Mouse (Mus musculus): ENCODE data around the gene Itga3. TPM values are rescaled to one million over a fixed set of nuclear protein-coding genes. Genes with fewer than 3 reads are reported as not detected.

The Itga3 gene
- polyA plus RNA-seq (2014; fragmentation: Nextera tagmentation; extraction: Ambion mirVana) = 9.4 TPM in 2 replicates

GRCm38 (mm10) chr11:95076536-95077111 is at the start of gene Itga3:
Gene Itga3 (minus strand): TSS chr11:95076801.
- peak within 1 kb of the TSS; percentile 78 for H3K4me2 ChIP-seq (ENCODE audit: low read length)
- H3K4me3 ChIP-seq (ENCODE audit: control insufficient read depth in 1 of 2, insufficient read depth in 1 of 2, low read depth in 1 of 2, low read length in 2 of 2) = peak within 1 kb of the TSS; percentile 63 to 78
- H3K9ac ChIP-seq (ENCODE audit: low read length) = peak within 1 kb of the TSS; percentile 81
- peak within 1 kb of the TSS; percentile 67 to 83 for H3K27ac ChIP-seq (replicated peaks in 1 of 2; ENCODE audit: control insufficient read depth in 1 of 2, insufficient read depth in 1 of 2, low read depth in 2 of 2, low read length in 2 of 2)
- no peaks in the 10 kb centered on the region for H3K9me3 ChIP-seq (ENCODE audit: control insufficient read depth, low read length)
- WGBS = under 1% methylated on average over 47 of the region's 51 CpGs
- ATAC-seq (ENCODE audit: insufficient number of reproducible peaks, insufficient read depth, low FRiP score, low read depth) = peak; percentile 57
- H3K27me3 ChIP-seq (ENCODE audit: control insufficient read depth, insufficient read depth, low read length) = no peaks in the 10 kb centered on the region
- H3K4me1 ChIP-seq (ENCODE audit: control insufficient read depth in 2 of 2, insufficient read depth in 2 of 2, low read length in 2 of 2) = peaks cover 44 to 75% of the 10 kb centered on the region in 2 experiments
- H3K36me3 ChIP-seq (ENCODE audit: control insufficient read depth, insufficient read depth, low read length) = no peaks in the 10 kb centered on the region

DNA sequence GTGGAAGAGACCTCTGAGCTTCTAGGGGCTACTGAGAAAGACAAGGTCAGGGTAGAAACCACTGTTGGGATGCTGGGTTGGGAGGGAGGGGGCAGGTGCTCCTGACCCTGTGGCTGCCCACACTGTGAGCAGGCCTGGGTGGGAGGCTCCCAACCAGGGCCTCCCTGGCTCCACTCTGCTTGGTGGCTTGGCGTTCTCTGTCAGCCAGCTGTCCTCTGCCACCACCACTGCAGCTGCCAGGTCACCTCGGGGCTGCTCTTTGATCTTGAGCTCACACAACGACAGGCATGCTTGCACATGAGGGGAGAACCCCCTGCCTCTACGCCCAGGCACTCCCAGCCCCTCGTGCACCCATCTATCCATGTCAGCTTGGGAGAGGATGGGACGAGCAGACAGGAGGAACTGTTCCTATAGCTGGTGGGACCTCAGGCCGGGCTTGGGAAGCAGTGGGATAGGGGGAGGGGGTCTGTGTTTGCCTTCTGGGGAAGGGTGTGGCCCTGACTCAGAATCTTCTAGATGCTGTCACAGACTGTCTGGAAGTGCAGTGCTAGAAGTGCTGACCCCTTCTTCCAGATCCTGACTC is 48.9 kb upstream of the Itga3 start:
- no peak for ATAC-seq (ENCODE audit: insufficient number of reproducible peaks, insufficient read depth, low FRiP score, low read depth)
- Histone ChIP-seq H3K4me1 (ENCODE audit: control insufficient read depth in 2 of 2, insufficient read depth in 2 of 2, low read length in 2 of 2) (peaks cover 8 to 10% of the 10 kb centered on the region in 2 experiments; a peak in 3 of 4 replicates), H3K4me3 (ENCODE audit: control insufficient read depth in 1 of 2, insufficient read depth in 1 of 2, low read depth in 1 of 2, low read length in 2 of 2) (no peak overlapping the region), H3K27me3 (ENCODE audit: control insufficient read depth, insufficient read depth, low read length) (peaks cover 83% of the 10 kb centered on the region), H3K27ac (replicated peaks in 1 of 2; ENCODE audit: control insufficient read depth in 1 of 2, insufficient read depth in 1 of 2, low read depth in 2 of 2, low read length in 2 of 2) (no peak overlapping the region), H3K9me3 (ENCODE audit: control insufficient read depth, low read length) (no peaks in the 10 kb centered on the region), H3K36me3 (ENCODE audit: control insufficient read depth, insufficient read depth, low read length) (no peaks in the 10 kb centered on the region), H3K4me2 (ENCODE audit: low read length) (no peak overlapping the region), H3K9ac (ENCODE audit: low read length) (no peak overlapping the region)
- 33% methylated on average over 7 of the region's 7 CpGs for WGBS

- 49% methylated on average over 6 of the region's 6 CpGs for WGBS
- H3K4me2 ChIP-seq (ENCODE audit: low read length) = no peak overlapping the region
- no peaks in the 10 kb centered on the region for H3K36me3 ChIP-seq (ENCODE audit: control insufficient read depth, insufficient read depth, low read length)
- H3K9ac ChIP-seq (ENCODE audit: low read length) = no peak overlapping the region
- 0 out of 4 replicates have a peak overlapping the region, but pooled peaks of 1 of the 2 experiments have one; percentile 36 for H3K4me3 ChIP-seq (ENCODE audit: control insufficient read depth in 1 of 2, insufficient read depth in 1 of 2, low read depth in 1 of 2, low read length in 2 of 2)
- H3K27ac ChIP-seq (replicated peaks in 1 of 2; ENCODE audit: control insufficient read depth in 1 of 2, insufficient read depth in 1 of 2, low read depth in 2 of 2, low read length in 2 of 2) = no peak overlapping the region
- H3K4me1 ChIP-seq (ENCODE audit: control insufficient read depth in 2 of 2, insufficient read depth in 2 of 2, low read length in 2 of 2) = peaks cover 11 to 19% of the 10 kb centered on the region in 2 experiments; a peak in 3 of 4 replicates
- ATAC-seq (ENCODE audit: insufficient number of reproducible peaks, insufficient read depth, low FRiP score, low read depth) = no peak
- peaks cover 87% of the 10 kb centered on the region for H3K27me3 ChIP-seq (ENCODE audit: control insufficient read depth, insufficient read depth, low read length)
- H3K9me3 ChIP-seq (ENCODE audit: control insufficient read depth, low read length) = no peaks in the 10 kb centered on the region
Observed at GRCm38 (mm10) chr11:95122100-95122489, 45.5 kb upstream of the Itga3 start.

- ATAC-seq (ENCODE audit: insufficient number of reproducible peaks, insufficient read depth, low FRiP score, low read depth) = no peak
- H3K27me3 ChIP-seq (ENCODE audit: control insufficient read depth, insufficient read depth, low read length) = peaks cover 87% of the 10 kb centered on the region
- peak overlapping the region; percentile 47; the same call in 1 of the 2 replicates for H3K9ac ChIP-seq (ENCODE audit: low read length)
- no peaks in the 10 kb centered on the region for H3K36me3 ChIP-seq (ENCODE audit: control insufficient read depth, insufficient read depth, low read length)
- peak overlapping the region; percentile 76 for H3K4me2 ChIP-seq (ENCODE audit: low read length)
- peak overlapping the region; percentile 36 for H3K4me3 ChIP-seq (ENCODE audit: control insufficient read depth in 1 of 2, insufficient read depth in 1 of 2, low read depth in 1 of 2, low read length in 2 of 2)
- whole genome bisulfite sequencing = 3% methylated on average over 63 of the region's 63 CpGs
- H3K4me1 ChIP-seq (ENCODE audit: control insufficient read depth in 2 of 2, insufficient read depth in 2 of 2, low read length in 2 of 2) = peaks cover 8 to 13% of the 10 kb centered on the region in 2 experiments; a peak in 3 of 4 replicates
- no peaks in the 10 kb centered on the region for H3K9me3 ChIP-seq (ENCODE audit: control insufficient read depth, low read length)
- no peak overlapping the region for H3K27ac ChIP-seq (replicated peaks in 1 of 2; ENCODE audit: control insufficient read depth in 1 of 2, insufficient read depth in 1 of 2, low read depth in 2 of 2, low read length in 2 of 2)
Observed at GRCm38 (mm10) chr11:95121161-95122099, 44.8 kb upstream of the Itga3 start.

DNA sequence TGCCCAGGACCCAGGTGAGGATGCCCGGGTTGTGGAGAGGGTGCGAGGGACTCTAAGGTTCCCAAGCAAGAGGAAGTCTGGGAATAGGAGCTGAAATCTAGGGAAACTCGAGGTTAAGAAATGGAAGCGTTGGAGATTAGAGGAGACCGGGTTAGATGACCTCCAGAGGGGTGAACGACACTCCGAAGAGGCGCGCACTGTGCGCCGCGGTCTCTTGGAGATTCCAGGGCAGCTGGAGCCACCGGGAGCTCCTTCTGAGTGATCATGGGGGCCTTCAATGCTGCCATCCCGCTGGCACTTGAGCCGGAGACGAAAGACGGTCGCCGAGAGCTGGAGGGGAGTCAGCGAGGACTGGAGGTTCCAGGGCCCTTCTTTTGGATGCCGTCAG is 44.0 kb upstream of the Itga3 start:
- Histone ChIP-seq H3K4me2 (ENCODE audit: low read length) (peak overlapping the region; percentile 76), H3K4me1 (ENCODE audit: control insufficient read depth in 2 of 2, insufficient read depth in 2 of 2, low read length in 2 of 2) (peaks cover 8 to 11% of the 10 kb centered on the region in 2 experiments; a peak in 3 of 4 replicates), H3K4me3 (ENCODE audit: control insufficient read depth in 1 of 2, insufficient read depth in 1 of 2, low read depth in 1 of 2, low read length in 2 of 2) (peak overlapping the region; percentile 33 to 36), H3K27ac (replicated peaks in 1 of 2; ENCODE audit: control insufficient read depth in 1 of 2, insufficient read depth in 1 of 2, low read depth in 2 of 2, low read length in 2 of 2) (no peak overlapping the region), H3K27me3 (ENCODE audit: control insufficient read depth, insufficient read depth, low read length) (peaks cover 85% of the 10 kb centered on the region), H3K36me3 (ENCODE audit: control insufficient read depth, insufficient read depth, low read length) (no peaks in the 10 kb centered on the region), H3K9ac (ENCODE audit: low read length) (no peak overlapping the region), H3K9me3 (ENCODE audit: control insufficient read depth, low read length) (no peaks in the 10 kb centered on the region)
- 2% methylated on average over 21 of the region's 21 CpGs for WGBS
- no peak for ATAC-seq (ENCODE audit: insufficient number of reproducible peaks, insufficient read depth, low FRiP score, low read depth)

DNA sequence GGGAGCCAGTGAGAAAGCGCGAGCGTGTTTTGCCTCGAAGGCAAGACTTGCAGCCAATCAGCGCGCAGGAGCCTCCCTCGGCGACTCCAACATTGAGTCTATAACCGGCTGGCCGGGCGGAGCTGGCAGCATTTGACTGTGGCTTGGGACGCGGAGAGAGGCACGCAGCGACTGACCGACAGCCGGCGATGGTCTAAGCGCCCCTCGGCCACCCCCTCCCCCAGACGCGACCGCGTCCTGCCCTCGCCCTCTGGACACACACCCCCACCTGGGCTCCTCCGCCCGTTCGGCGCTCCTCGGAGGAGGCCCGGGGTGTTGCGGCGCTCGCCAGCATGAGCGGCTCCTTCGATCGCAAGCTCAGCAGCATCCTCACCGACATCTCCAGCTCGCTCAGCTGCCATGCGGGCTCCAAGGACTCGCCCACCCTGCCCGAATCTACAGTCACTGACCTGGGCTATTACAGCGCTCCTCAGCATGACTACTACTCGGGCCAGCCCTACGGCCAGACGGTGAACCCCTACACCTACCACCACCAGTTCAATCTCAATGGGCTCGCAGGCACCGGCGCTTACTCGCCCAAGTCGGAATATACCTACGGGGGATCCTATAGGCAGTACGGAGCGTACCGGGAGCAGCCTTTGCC is 43.5 kb upstream of the Itga3 start, which contains the start of gene Dlx3:
TSS of gene Dlx3 (plus strand) at position 130 of the 643 bp plus-strand sequence.
- ATAC-seq (ENCODE audit: insufficient number of reproducible peaks, insufficient read depth, low FRiP score, low read depth) = no peak
- peaks cover 8 to 11% of the 10 kb centered on the region in 2 experiments; a peak in 3 of 4 replicates for H3K4me1 ChIP-seq (ENCODE audit: control insufficient read depth in 2 of 2, insufficient read depth in 2 of 2, low read length in 2 of 2)
- H3K27me3 ChIP-seq (ENCODE audit: control insufficient read depth, insufficient read depth, low read length) = peaks cover 80% of the 10 kb centered on the region
- no peak within 1 kb of the TSS; the same call in 1 of the 2 replicates for H3K9ac ChIP-seq (ENCODE audit: low read length)
- H3K27ac ChIP-seq (replicated peaks in 1 of 2; ENCODE audit: control insufficient read depth in 1 of 2, insufficient read depth in 1 of 2, low read depth in 2 of 2, low read length in 2 of 2) = no peak within 1 kb of the TSS
- no peaks in the 10 kb centered on the region for H3K36me3 ChIP-seq (ENCODE audit: control insufficient read depth, insufficient read depth, low read length)
- no peaks in the 10 kb centered on the region for H3K9me3 ChIP-seq (ENCODE audit: control insufficient read depth, low read length)
- peak within 1 kb of the TSS; percentile 76 for H3K4me2 ChIP-seq (ENCODE audit: low read length)
- peak within 1 kb of the TSS; percentile 33 to 36 for H3K4me3 ChIP-seq (ENCODE audit: control insufficient read depth in 1 of 2, insufficient read depth in 1 of 2, low read depth in 1 of 2, low read length in 2 of 2)
- under 1% methylated on average over 55 of the region's 55 CpGs for WGBS

DNA sequence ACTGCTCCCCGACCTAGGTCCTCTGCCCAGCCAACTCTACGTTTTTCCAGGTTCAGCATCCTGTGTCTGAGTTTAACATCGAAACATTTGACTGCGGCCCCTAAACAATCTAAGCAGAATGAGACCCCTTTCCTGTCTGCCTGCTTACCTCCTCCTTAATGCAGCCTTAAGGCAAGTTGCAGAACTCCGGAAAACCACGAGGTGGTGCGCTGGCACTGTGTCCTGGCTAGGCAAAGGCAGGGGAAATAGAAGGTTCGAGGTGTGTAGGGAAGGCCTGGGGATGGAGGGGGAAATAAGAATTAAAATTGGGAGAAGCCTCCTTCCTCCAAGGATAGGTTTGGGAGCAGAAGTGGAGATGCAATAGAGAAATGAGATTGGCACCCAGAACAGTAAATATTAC is 41.9 kb upstream of the Itga3 start:
- H3K9me3 ChIP-seq (ENCODE audit: control insufficient read depth, low read length) = no peaks in the 10 kb centered on the region
- 4% methylated on average over 8 of the region's 8 CpGs for WGBS
- H3K4me1 ChIP-seq (ENCODE audit: control insufficient read depth in 2 of 2, insufficient read depth in 2 of 2, low read length in 2 of 2) = peaks cover 8 to 11% of the 10 kb centered on the region in 2 experiments; a peak in 3 of 4 replicates
- no peak overlapping the region for H3K27ac ChIP-seq (replicated peaks in 1 of 2; ENCODE audit: control insufficient read depth in 1 of 2, insufficient read depth in 1 of 2, low read depth in 2 of 2, low read length in 2 of 2)
- peaks cover 64% of the 10 kb centered on the region for H3K27me3 ChIP-seq (ENCODE audit: control insufficient read depth, insufficient read depth, low read length)
- H3K4me3 ChIP-seq (ENCODE audit: control insufficient read depth in 1 of 2, insufficient read depth in 1 of 2, low read depth in 1 of 2, low read length in 2 of 2) = no peak overlapping the region
- H3K36me3 ChIP-seq (ENCODE audit: control insufficient read depth, insufficient read depth, low read length) = no peaks in the 10 kb centered on the region
- H3K4me2 ChIP-seq (ENCODE audit: low read length) = no peak overlapping the region
- H3K9ac ChIP-seq (ENCODE audit: low read length) = no peak overlapping the region
- no peak for ATAC-seq (ENCODE audit: insufficient number of reproducible peaks, insufficient read depth, low FRiP score, low read depth)
